In the genomic region with DNA sequence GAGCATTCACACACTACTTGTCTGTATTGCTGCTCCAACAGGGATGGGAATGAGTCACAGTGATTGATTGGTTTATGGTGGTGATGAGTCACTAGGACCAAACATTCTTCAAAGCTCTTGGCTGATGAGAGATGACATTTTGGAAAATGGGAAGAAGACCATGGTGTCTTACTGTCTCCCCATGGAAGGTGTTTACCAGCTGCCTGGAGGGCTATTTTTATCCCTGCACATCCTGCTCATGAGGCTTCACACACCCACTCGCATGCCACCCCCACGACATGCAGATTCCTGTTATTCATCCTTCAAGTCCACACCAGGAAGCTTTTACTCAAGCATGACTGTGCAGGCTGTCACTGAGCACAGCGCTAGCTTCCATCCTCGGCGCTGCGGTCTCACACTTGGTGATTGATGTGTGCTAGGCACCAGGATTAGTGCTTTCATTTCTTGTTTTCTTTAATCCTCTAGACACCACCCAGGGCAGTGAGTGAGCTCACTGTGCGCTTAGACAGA, we compare ENCODE assay signal across 9 mouse cellular contexts.
DNase-seq lines count a peak whose midpoint lies in the region; ATAC-seq and TF ChIP-seq lines count a peak whose summit lies in the region.
"Had no signal": no experiment of that assay in that cellular context is flagged by ENCODE, and none has a peak within 500 bp of the region (broad histone marks: within the 10 kb centered on the region; RNA-seq: fewer than 3 reads in every experiment).

No protein-coding gene starts in this region.

- no peak for TF ChIP-seq POLR2A in thymus, adult 2 months (IDR thresholded peaks at IDR 0.05; ENCODE audit: control insufficient read depth, extremely low read depth, insufficient read depth, low read length, poor library complexity)

- WGBS in thymus, adult 2 months: 11% methylated on average over 7 of the region's 7 CpGs
- WGBS in stomach, postnatal 0 days: 41% methylated on average over 7 of the region's 7 CpGs

- DNase-seq in cerebellum, postnatal 14 days: peak; percentile 23
- DNase-seq in cerebellum, postnatal 36 days: no peak
- peak; percentile 27 for DNase-seq in thymus, postnatal 4 days
- no peak for DNase-seq in thymus, adult 2 months
- peak; percentile 73 to 81 for DNase-seq in left cerebral cortex, adult 18-20 months (ENCODE audit: low spot score in 2 of 2)
- DNase-seq in stomach, postnatal 0 days (ENCODE audit: low spot score): no peak
- DNase-seq in cerebellum, postnatal 4 days (ENCODE audit: low spot score in 2 of 2): no peak
- DNase-seq in gastrocnemius, adult 18-20 months (ENCODE audit: low spot score): no peak

- H3K4me2 ChIP-seq in stomach, postnatal 0 days (replicated peaks; ENCODE audit: low read depth): no peak overlapping the region
- H3K4me2 ChIP-seq: embryonic facial prominence, embryonic 12.5 days had no signal

- no peak for TF ChIP-seq EP300 in stomach, postnatal 0 days (optimal IDR thresholded peaks at IDR 0.05)

- H3K27ac ChIP-seq in thymus, adult 2 months (ENCODE audit: control insufficient read depth, insufficient read depth, low read length): no peak overlapping the region
- no peak overlapping the region for H3K27ac ChIP-seq in stomach, postnatal 0 days (replicated peaks)
- H3K27ac ChIP-seq: embryonic facial prominence, embryonic 12.5 days had no signal

- no peak for TF ChIP-seq CTCF in thymus, adult 2 months (IDR thresholded peaks at IDR 0.05; ENCODE audit: borderline replicate concordance, control insufficient read depth, extremely low read depth, insufficient read depth, low read length, poor library complexity)
- no peak for TF ChIP-seq CTCF in stomach, postnatal 0 days (IDR thresholded peaks at IDR 0.05; ENCODE audit: low read depth)

- H3K9ac ChIP-seq in stomach, postnatal 0 days (ENCODE audit: low read length): no peak overlapping the region
- H3K9ac ChIP-seq: embryonic facial prominence, embryonic 12.5 days had no signal

- H3K36me3 ChIP-seq in thymus, adult 2 months (ENCODE audit: control insufficient read depth, insufficient read depth, low read length): no peaks in the 10 kb centered on the region
- no peaks in the 10 kb centered on the region for H3K36me3 ChIP-seq in stomach, postnatal 0 days (ENCODE audit: control insufficient read depth, insufficient read depth, low read length)
- H3K36me3 ChIP-seq: embryonic facial prominence, embryonic 12.5 days had no signal

- no peak overlapping the region for H3K4me3 ChIP-seq in thymus, adult 2 months (ENCODE audit: control insufficient read depth, insufficient read depth, low read length)
- H3K4me3 ChIP-seq in stomach, postnatal 0 days (ENCODE audit: low read depth, low read length): no peak overlapping the region
- H3K4me3 ChIP-seq: embryonic facial prominence, embryonic 12.5 days had no signal

- peaks cover 11% of the 10 kb centered on the region for H3K4me1 ChIP-seq in thymus, adult 2 months (replicated peaks; ENCODE audit: control insufficient read depth, insufficient read depth, low read length)
- H3K4me1 ChIP-seq in stomach, postnatal 0 days (replicated peaks; ENCODE audit: control insufficient read depth, insufficient read depth): no peaks in the 10 kb centered on the region

- no peaks in the 10 kb centered on the region for H3K9me3 ChIP-seq in stomach, postnatal 0 days (ENCODE audit: control insufficient read depth, low read length)
- H3K9me3 ChIP-seq: embryonic facial prominence, embryonic 12.5 days had no signal

- ATAC-seq in stomach, postnatal 0 days (ENCODE audit: low FRiP score, low TSS enrichment): peak; percentile 44; the same call in 1 of the 2 replicates

- H3K27me3 ChIP-seq in thymus, adult 2 months (ENCODE audit: control insufficient read depth, insufficient read depth, low read length): no peaks in the 10 kb centered on the region
- no peaks in the 10 kb centered on the region for H3K27me3 ChIP-seq in stomach, postnatal 0 days (ENCODE audit: control insufficient read depth, insufficient read depth, low read length)
- H3K27me3 ChIP-seq: embryonic facial prominence, embryonic 12.5 days had no signal

Comparison
In these comparisons a context has a peak if more than half of its experiments do, and no peak if none do; other contexts are left out.
1. DNase-seq: peak in cerebellum, postnatal 14 days (2 of 2), thymus, postnatal 4 days (single experiment) and left cerebral cortex, adult 18-20 months (2 of 2); none in cerebellum, postnatal 36 days (0 of 2), thymus, adult 2 months (single experiment), stomach, postnatal 0 days (single experiment), cerebellum, postnatal 4 days (0 of 2) and gastrocnemius, adult 18-20 months (single experiment).